Mouse (Mus musculus): Measurements from ENCODE around the gene Dnajb7. TPM values are rescaled to one million over a fixed set of nuclear protein-coding genes. Genes with fewer than 3 reads are reported as not detected.

Dnajb7 gene
- polyA plus RNA-seq, 1 experiment from 2014 or later: 3.0 TPM

GRCm38 (mm10) chr15:81361417-81362015 is 46.6 kb downstream of the Dnajb7 start:
- Histone ChIP-seq H3K4me3 (peak overlapping the region; percentile 80; the same call in 1 of the 2 replicates), H3K27ac (replicated peaks) (no peak overlapping the region), H3K9me3 (no peaks in the 10 kb centered on the region), H3K27me3 (replicated peaks; ENCODE audit: low read depth, poor library complexity, severe bottlenecking) (no peaks in the 10 kb centered on the region), H3K36me3 (replicated peaks) (peaks cover 46% of the 10 kb centered on the region), H3K4me1 (peaks cover 28% of the 10 kb centered on the region)
- WGBS: 48% methylated on average over 10 of the region's 10 CpGs
- DNase-seq (ENCODE audit: low spot score): no peak

- no peak for DNase-seq (ENCODE audit: low spot score)
- Histone ChIP-seq H3K4me3 (peak overlapping the region; percentile 80), H3K9me3 (no peaks in the 10 kb centered on the region), H3K27ac (replicated peaks) (peak overlapping the region; percentile 83; the same call in 1 of the 2 replicates), H3K4me1 (peaks cover 28% of the 10 kb centered on the region), H3K27me3 (replicated peaks; ENCODE audit: low read depth, poor library complexity, severe bottlenecking) (no peaks in the 10 kb centered on the region), H3K36me3 (replicated peaks) (peaks cover 41% of the 10 kb centered on the region)
- 43% methylated on average over 6 of the region's 6 CpGs for WGBS
Observed at GRCm38 (mm10) chr15:81361022-81361404, 47.1 kb downstream of the Dnajb7 start.

- H3K4me3 ChIP-seq: peak within 1 kb of the TSS; percentile 80
- H3K27me3 ChIP-seq (replicated peaks; ENCODE audit: low read depth, poor library complexity, severe bottlenecking): no peaks in the 10 kb centered on the region
- DNase-seq (ENCODE audit: low spot score): peak; percentile 96
- H3K4me1 ChIP-seq: peaks cover 28% of the 10 kb centered on the region
- peaks cover 36% of the 10 kb centered on the region for H3K36me3 ChIP-seq (replicated peaks)
- under 1% methylated on average over 30 of the region's 30 CpGs for WGBS
- peak within 1 kb of the TSS; percentile 83 for H3K27ac ChIP-seq (replicated peaks)
- no peaks in the 10 kb centered on the region for H3K9me3 ChIP-seq
Observed at GRCm38 (mm10) chr15:81360345-81361021, 47.6 kb downstream of the Dnajb7 start, which contains the start of gene Slc25a17. Gene Slc25a17 (minus strand): TSS chr15:81360812.

GRCm38 (mm10) chr15:81359421-81359820 is 48.7 kb downstream of the Dnajb7 start:
- H3K4me1 ChIP-seq: peaks cover 28% of the 10 kb centered on the region
- peak overlapping the region; percentile 80 for H3K4me3 ChIP-seq
- 89% methylated on average over 5 of the region's 5 CpGs for WGBS
- H3K27ac ChIP-seq (replicated peaks): no peak overlapping the region
- H3K27me3 ChIP-seq (replicated peaks; ENCODE audit: low read depth, poor library complexity, severe bottlenecking): no peaks in the 10 kb centered on the region
- DNase-seq (ENCODE audit: low spot score): no peak
- H3K36me3 ChIP-seq (replicated peaks): peaks cover 25% of the 10 kb centered on the region
- H3K9me3 ChIP-seq: no peaks in the 10 kb centered on the region

GRCm38 (mm10) chr15:81358943-81359342 is 49.2 kb downstream of the Dnajb7 start:
- DNase-seq (ENCODE audit: low spot score): no peak
- Histone ChIP-seq H3K27me3 (replicated peaks; ENCODE audit: low read depth, poor library complexity, severe bottlenecking) (no peaks in the 10 kb centered on the region), H3K4me3 (no peak overlapping the region), H3K4me1 (peaks cover 28% of the 10 kb centered on the region), H3K36me3 (replicated peaks) (peaks cover 20% of the 10 kb centered on the region), H3K27ac (replicated peaks) (no peak overlapping the region), H3K9me3 (no peaks in the 10 kb centered on the region)
- 87% methylated on average over 3 of the region's 3 CpGs for WGBS

DNA sequence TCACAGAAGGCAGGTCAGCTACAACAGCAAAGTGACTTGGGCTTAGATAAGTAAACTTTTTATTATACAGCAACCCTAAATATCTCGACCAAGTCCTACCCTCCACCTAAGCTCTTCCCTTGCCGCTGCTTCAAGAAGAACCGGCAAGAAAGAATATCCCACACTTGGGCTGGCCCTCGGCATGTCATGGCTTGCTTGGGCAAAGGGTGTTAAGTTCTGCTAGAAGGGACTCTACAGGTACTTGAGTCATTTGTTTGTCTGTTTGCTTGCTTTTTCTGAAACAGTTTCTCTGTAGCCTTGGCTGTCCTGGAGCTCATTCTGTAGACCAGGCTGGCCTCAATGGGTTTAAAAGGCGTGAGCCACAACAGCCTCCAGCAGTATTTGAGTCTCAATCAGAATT is 51.2 kb downstream of the Dnajb7 start:
- Histone ChIP-seq H3K9me3 (no peaks in the 10 kb centered on the region), H3K36me3 (replicated peaks) (0 out of 2 replicates have a peak, but pooled peaks cover 5% of the 10 kb centered on the region), H3K4me1 (peaks cover 28% of the 10 kb centered on the region), H3K27me3 (replicated peaks; ENCODE audit: low read depth, poor library complexity, severe bottlenecking) (no peaks in the 10 kb centered on the region), H3K27ac (replicated peaks) (no peak overlapping the region), H3K4me3 (no peak overlapping the region)
- no peak for DNase-seq (ENCODE audit: low spot score)
- 48% methylated on average over 5 of the region's 5 CpGs for WGBS

Other genes starting within 250 kb of the Dnajb7 start
- 25.0 and 26.3 TPM in 2 replicates for gene Mrtfa, start 217.5 kb downstream of the Dnajb7 start, polyA plus RNA-seq (2016; fragmentation: Nextera tagmentation; extraction: Ambion mirVana)
- 0.15 and 0.27 TPM in 2 replicates for gene Mchr1, start 172.8 kb downstream of the Dnajb7 start, polyA plus RNA-seq (2016; fragmentation: Nextera tagmentation; extraction: Ambion mirVana)
- 83.0 and 94.0 TPM in 2 replicates for gene Slc25a17, start 47.5 kb downstream of the Dnajb7 start, polyA plus RNA-seq (2016; fragmentation: Nextera tagmentation; extraction: Ambion mirVana)
- 231 and 233 TPM in 2 replicates for gene St13, start 8.2 kb downstream of the Dnajb7 start, polyA plus RNA-seq (2016; fragmentation: Nextera tagmentation; extraction: Ambion mirVana)
- 13.6 and 14.4 TPM in 2 replicates for gene Xpnpep3, start 8.2 kb downstream of the Dnajb7 start, polyA plus RNA-seq (2016; fragmentation: Nextera tagmentation; extraction: Ambion mirVana)
- 622 and 633 TPM in 2 replicates for gene Rbx1, start 58.0 kb upstream of the Dnajb7 start, polyA plus RNA-seq (2016; fragmentation: Nextera tagmentation; extraction: Ambion mirVana)
- gene Ep300, start 177.1 kb upstream of the Dnajb7 start, polyA plus RNA-seq (2016; fragmentation: Nextera tagmentation; extraction: Ambion mirVana): 20.5 and 20.6 TPM in 2 replicates

Measured in embryonic facial prominence, embryonic 10.5 days (tissue).